ENCODE assay signal across 10 mouse cellular contexts in the genomic region with DNA sequence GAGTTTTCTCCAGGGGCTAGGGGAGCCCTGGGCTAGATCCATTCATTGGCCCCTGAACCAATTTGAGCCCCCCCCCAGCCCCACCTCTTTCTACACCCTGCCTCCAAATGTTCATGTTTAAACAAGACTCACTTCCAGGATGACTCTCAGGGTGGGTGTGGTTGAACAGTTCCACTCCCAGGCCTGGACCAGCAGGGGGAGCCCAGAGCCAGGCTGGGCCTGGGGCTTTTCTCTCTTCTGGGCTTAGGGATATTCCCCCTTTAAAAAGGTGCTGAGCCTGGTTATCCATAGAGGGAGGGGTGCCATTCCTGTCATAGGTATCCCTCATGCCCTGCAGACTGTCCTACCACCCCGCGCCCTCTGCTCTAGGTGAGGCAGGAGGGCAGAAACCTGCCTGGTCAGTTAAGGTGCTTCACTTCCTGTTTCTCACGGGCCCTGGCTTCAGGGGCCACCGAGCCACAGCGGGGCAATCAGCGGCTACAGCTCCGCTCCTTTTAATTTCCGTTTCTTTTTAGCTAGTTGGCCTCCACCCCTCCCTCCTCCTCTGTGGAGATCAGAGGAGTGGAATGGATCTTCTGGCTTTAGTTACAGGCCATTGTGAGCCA. TPM values are rescaled to one million over a fixed set of nuclear protein-coding genes. Genes with fewer than 3 reads are reported as not detected.
DNase-seq lines count a peak whose midpoint lies in the region; TF ChIP-seq lines count a peak whose summit lies in the region.
"Had no signal": no experiment of that assay in that cellular context is flagged by ENCODE, and none has a peak within 500 bp of the region (broad histone marks: within the 10 kb centered on the region; RNA-seq: fewer than 3 reads in every experiment).

No protein-coding gene starts in this region.

- H3K4me1 ChIP-seq in lung, adult 2 months (ENCODE audit: control insufficient read depth, insufficient read depth, low read length) = peaks cover 4% of the 10 kb centered on the region; the same call in 1 of the 2 replicates

- TF ChIP-seq POLR2A in lung, adult 2 months (IDR thresholded peaks at IDR 0.05; ENCODE audit: borderline replicate concordance, extremely low read depth, low read depth, low read length) = no peak

- intact Hi-C loops in left cerebral cortex, postnatal 10 days (cut with DNase I) = no loop called here
- intact Hi-C loops in left cerebral cortex, postnatal 36 days (cut with DNase I) = no loop called here

- 29% methylated on average over 8 of the region's 8 CpGs for WGBS in lung, adult 2 months

- DNase-seq in adrenal gland, postnatal 14 days = peak; percentile 54
- DNase-seq in adrenal gland, postnatal 36 days = no peak
- DNase-seq in lung, adult 2 months = no peak
- no peak for DNase-seq in lung, postnatal 4 days
- DNase-seq in ZHBTc4 (ENCODE audit: low read depth, low spot score) = peak; percentile 77
- peak; percentile 40 for DNase-seq in lung, postnatal 36 days
- DNase-seq in left cerebral cortex, postnatal 10 days (ENCODE audit: extremely low spot score in 1 of 2, low spot score in 2 of 2) = no peak
- DNase-seq in left cerebral cortex, postnatal 36 days (ENCODE audit: low spot score in 2 of 2) = no peak
- DNase-seq: spleen, adult 18-20 months had no signal

- TF ChIP-seq CTCF in lung, adult 2 months (IDR thresholded peaks at IDR 0.05; ENCODE audit: insufficient read depth, low read length) = peak; percentile 40; the same call in 1 of the 2 replicates

- no peak overlapping the region for H3K4me3 ChIP-seq in lung, adult 2 months (replicated peaks; ENCODE audit: extremely low read depth, low read depth, low read length)
- H3K4me3 ChIP-seq: heart, embryonic 15.5 days had no signal

RNA-seq across cellular contexts. Expression of a gene that starts 49.6 kb away (rescaled TPM):
- 40.8 and 44.9 TPM in 2 replicates for total RNA-seq in adrenal gland, postnatal 14 days (2021)
- total RNA-seq in adrenal gland, postnatal 36 days (2021) = 100 to 1,000 TPM; 102 to 123 TPM
- polyA plus RNA-seq in lung, adult 2 months (2012; rRNA removed) = 68.3 and 101 TPM in 2 replicates
- total RNA-seq in left cerebral cortex, postnatal 10 days (2021) = 100 to 1,000 TPM; 228 to 242 TPM
- total RNA-seq in left cerebral cortex, postnatal 36 days (2021) = 100 to 1,000 TPM; 311 to 333 TPM

Comparison
In these comparisons a context has a peak if more than half of its experiments do, and no peak if none do; other contexts are left out.
1. DNase-seq: peak in adrenal gland, postnatal 14 days (single experiment), ZHBTc4 (single experiment) and lung, postnatal 36 days (single experiment); none in adrenal gland, postnatal 36 days (0 of 2), lung, adult 2 months (single experiment), lung, postnatal 4 days (0 of 2), left cerebral cortex, postnatal 10 days (0 of 2) and left cerebral cortex, postnatal 36 days (0 of 2).